Mouse (Mus musculus) gastrocnemius, postnatal 36 days (tissue): Measurements from ENCODE around the gene Zfp978. TPM values are rescaled to one million over a fixed set of nuclear protein-coding genes. Genes with fewer than 3 reads are reported as not detected.

Experiments
- DNase-seq, 2 experiments: peaks; one replicate each; pipeline ENCODE4 v3.0.0; 2022
- intact Hi-C: fragments of 180-260 bp; cut with DNase I; formaldehyde crosslinking; loops from one replicate; pipeline ENCODE4 v1.15.1; 2025
- total RNA-seq, 2 experiments: library from RNA; stranded (reverse); gene quantifications; 2 replicates each; pipeline ENCODE4 v1.2.3; 2021

Zfp978 gene
- total RNA-seq, 2 experiments from 2014 or later: not detected

GRCm38 (mm10) chr4:147433017-147433416 lies 71.9 kb downstream of the Zfp978 start:
- intact Hi-C loops: loop anchor here (5.0 to 10.0 kb wide), 2 partner anchors 306 to 1878 kb away; no protein-coding TSS in a partner anchor
- no peak for DNase-seq

DNA sequence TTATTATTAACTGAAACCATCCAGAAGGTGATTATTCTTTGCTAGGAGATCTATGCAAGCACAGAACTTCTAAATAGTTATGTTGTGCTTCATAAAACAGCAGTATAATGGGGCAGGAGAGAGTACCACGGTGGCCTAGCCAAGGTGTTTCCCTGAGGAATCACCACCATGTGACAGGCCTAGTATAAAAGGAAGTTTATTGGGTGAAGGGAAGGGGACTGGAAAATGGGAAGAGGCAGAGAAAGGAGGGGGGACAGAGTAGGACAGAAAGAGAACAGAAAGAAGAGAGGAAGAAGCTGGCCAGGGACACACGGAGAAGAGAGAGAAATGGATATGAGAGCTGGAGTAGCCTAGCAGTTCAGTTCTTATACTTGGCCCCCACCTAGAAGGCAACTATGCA lies 72.8 kb downstream of the Zfp978 start:
- intact Hi-C loops: loop anchor here (5.0 to 10.0 kb wide), 2 partner anchors 307 to 1879 kb away; no protein-coding TSS in a partner anchor
- DNase-seq: no peak

Other genes with a start within 250 kb of the Zfp978 start
- gene Zfp991, start 229.3 kb upstream of the Zfp978 start, total RNA-seq: 1 to 10 TPM; 1.4 to 1.7 TPM
- gene Zfp988, start 55.6 kb upstream of the Zfp978 start, total RNA-seq: not detected
- gene Zfp982, start 131.1 kb downstream of the Zfp978 start, total RNA-seq: 1 to 10 TPM; 3.4 to 4.0 TPM
- under 1 TPM; 0.10 to 0.13 TPM for gene Gm16503, start 178.9 kb downstream of the Zfp978 start, total RNA-seq
- under 1 TPM; 0.10 to 0.13 TPM for gene Zfp985, start 192.0 kb downstream of the Zfp978 start, total RNA-seq